Mouse (Mus musculus) hindbrain, embryonic 13.5 days (tissue): ENCODE data around the gene Tlr12. TPM values are rescaled to one million over a fixed set of nuclear protein-coding genes. Genes with fewer than 3 reads are reported as not detected.

Experiments
- ATAC-seq: fragments of 200-750 bp; cut with Nextera tagmentation; 2 replicates; pipeline ENCODE4 v1.8.0; 2017; ENCODE audit warnings: moderate TSS enrichment; ENCODE audit not compliant: low FRiP score
- H3K27ac ChIP-seq: fragments of 300-500 bp; sonication (generic); 2 replicates; pipeline ENCODE4 v1.5.1; 2015; ENCODE audit warnings: inconsistent platforms, mild to moderate bottlenecking, moderate library complexity
- H3K27me3 ChIP-seq: fragments of 300-500 bp; sonication (generic); 2 replicates; pipeline ENCODE4 v1.6.1; 2015; ENCODE audit warnings: mild to moderate bottlenecking, inconsistent platforms
- H3K36me3 ChIP-seq: fragments of 300-500 bp; sonication (generic); 2 replicates; pipeline ENCODE4 v1.6.1; 2015; ENCODE audit warnings: mild to moderate bottlenecking, inconsistent platforms
- H3K4me1 ChIP-seq: fragments of 300-500 bp; sonication (generic); replicated peaks from 2 replicates; pipeline ENCODE4 v1.6.1; 2015; ENCODE audit warnings: inconsistent platforms
- H3K4me2 ChIP-seq: fragments of 300-500 bp; sonication (generic); 2 replicates; pipeline ENCODE4 v1.6.1; 2015; ENCODE audit warnings: inconsistent platforms, mild to moderate bottlenecking, moderate library complexity
- H3K4me3 ChIP-seq: fragments of 300-500 bp; sonication (generic); 2 replicates; pipeline ENCODE4 v1.5.1; 2015; ENCODE audit warnings: mild to moderate bottlenecking, inconsistent platforms
- H3K9ac ChIP-seq: fragments of 300-500 bp; sonication (generic); 2 replicates; pipeline ENCODE4 v1.6.1; 2015; ENCODE audit warnings: mild to moderate bottlenecking, inconsistent platforms
- H3K9me3 ChIP-seq: fragments of 300-500 bp; sonication (generic); 2 replicates; pipeline ENCODE4 v1.6.1; 2016; ENCODE audit warnings: inconsistent platforms
- WGBS: fragments of 180-500 bp; shearing (Covaris S2); methylation state at CpG from one replicate; pipeline ENCODE4 v1.1.7; 2015; 5-methylcytosine and 5-hydroxymethylcytosine counted together
- polyA plus RNA-seq: library from polyadenylated mRNA; unstranded; fragments of >200 nt; fragmentation: Nextera tagmentation; extraction: Ambion mirVana; gene quantifications from 2 replicates; pipeline ENCODE4 v1.2.1, GENCODE M21; 2015

Tlr12 gene
- polyA plus RNA-seq, 1 experiment from 2014 or later: 1.4 TPM

DNA sequence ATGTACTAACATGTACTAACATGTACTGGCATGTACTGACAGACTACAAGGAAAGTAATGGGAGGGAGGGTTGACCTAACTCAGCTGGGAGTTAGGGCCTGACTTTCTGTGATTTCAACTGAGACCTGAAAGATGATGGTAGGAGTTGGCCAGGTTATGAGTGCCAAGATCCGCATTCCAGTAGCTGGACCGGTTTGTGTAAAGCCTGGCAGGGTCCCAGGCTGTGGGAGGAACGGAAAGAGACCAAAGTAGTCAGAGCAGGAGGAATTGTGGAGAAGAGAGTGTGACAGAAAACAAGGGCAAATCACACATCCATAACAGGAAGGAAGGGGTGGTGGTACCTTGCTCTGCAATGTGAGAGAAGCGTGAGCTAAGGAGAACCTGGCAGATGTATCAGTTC is 42.6 kb downstream of the Tlr12 start:
- no peak for ATAC-seq
- Histone ChIP-seq H3K4me2 (no peak overlapping the region), H3K27me3 (no peaks in the 10 kb centered on the region), H3K9ac (no peak overlapping the region), H3K4me1 (no peaks in the 10 kb centered on the region), H3K36me3 (peaks cover 38% of the 10 kb centered on the region), H3K4me3 (no peak overlapping the region), H3K27ac (no peak overlapping the region), H3K9me3 (peaks cover 14% of the 10 kb centered on the region)
- WGBS: 88% methylated on average over 4 of the region's 4 CpGs

Other genes starting within 250 kb of the Tlr12 start
- 4.6 and 5.9 TPM in 2 replicates for gene Zscan20, start 8.5 kb downstream of the Tlr12 start, polyA plus RNA-seq
- 31.3 and 35.8 TPM in 2 replicates for gene Phc2, start 36.1 kb upstream of the Tlr12 start, polyA plus RNA-seq
- 0.38 and 0.53 TPM in 2 replicates for gene A3galt2, start 136.7 kb upstream of the Tlr12 start, polyA plus RNA-seq
- gene Zfp362, start 187.4 kb upstream of the Tlr12 start, polyA plus RNA-seq: 36.9 and 39.0 TPM in 2 replicates